Mouse (Mus musculus): ENCODE data around the gene Glt6d1. TPM values are rescaled to one million over a fixed set of nuclear protein-coding genes. Genes with fewer than 3 reads are reported as not detected.
"Not testable (repeated sequence)": the region's sequence is repeated elsewhere in the genome, so short reads cannot be mapped to it uniquely, and the experiment has no call there.

The Glt6d1 gene
- polyA plus RNA-seq (2015; fragmentation: Nextera tagmentation; extraction: Ambion mirVana), result not detected in 2 replicates

DNA sequence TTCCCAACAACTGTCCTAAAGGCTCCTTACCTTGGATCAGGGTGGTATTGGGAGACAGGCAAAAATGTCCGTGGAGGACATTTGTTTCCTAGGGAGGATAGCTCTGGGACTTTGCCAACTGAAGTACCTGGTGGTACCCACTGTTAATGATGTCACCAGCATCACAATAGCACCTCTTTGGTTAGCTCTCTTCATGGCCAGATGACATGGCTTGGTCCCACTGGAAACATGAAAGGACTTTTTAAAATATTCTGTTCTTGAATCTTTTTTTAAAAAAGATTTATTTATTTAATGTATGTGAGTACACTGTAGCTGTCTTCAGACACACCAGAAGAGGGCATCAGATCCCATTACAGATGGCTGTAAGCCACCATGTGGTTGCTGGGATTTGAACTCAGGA is at the start of gene Glt6d1:
Gene Glt6d1, minus strand, starts transcription at position 101 of the 400 bp plus-strand sequence.
- H3K36me3 ChIP-seq; ATAC-seq (ENCODE audit: extremely low read depth, insufficient number of reproducible peaks, low FRiP score, low TSS enrichment); H3K4me1 ChIP-seq; H3K27me3 ChIP-seq (replicated peaks); H3K4me3 ChIP-seq; H3K4me2 ChIP-seq; H3K9ac ChIP-seq; H3K27ac ChIP-seq (replicated peaks); H3K9me3 ChIP-seq: not testable (repeated sequence)
- 69% methylated on average over 1 of the region's 1 CpGs for WGBS

DNA sequence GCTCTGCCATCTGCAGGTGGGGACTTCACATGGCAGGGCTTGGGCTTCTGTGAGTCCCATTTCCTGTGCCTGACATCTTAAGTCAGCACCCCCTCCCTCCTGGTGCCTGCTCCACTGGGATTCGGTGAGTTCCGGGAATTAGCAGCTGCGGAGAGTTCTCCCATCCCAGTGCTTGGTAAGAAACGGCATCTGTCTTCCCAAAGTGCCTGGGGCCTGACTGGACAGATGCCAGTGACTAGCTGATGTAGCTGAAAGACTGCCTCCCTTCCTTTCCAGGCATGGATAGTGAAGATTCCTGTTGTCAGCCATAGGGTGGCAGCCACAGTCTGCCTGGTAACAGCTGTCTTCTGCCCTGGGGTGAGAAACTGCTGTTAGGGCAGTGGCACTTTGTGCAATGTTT is 49.8 kb upstream of the Glt6d1 start:
- 14% methylated on average over 4 of the region's 4 CpGs for WGBS
- Histone ChIP-seq H3K4me3 (no peak overlapping the region), H3K9me3 (no peaks in the 10 kb centered on the region), H3K27me3 (replicated peaks) (peaks cover 96% of the 10 kb centered on the region), H3K27ac (replicated peaks) (no peak overlapping the region), H3K36me3 (no peaks in the 10 kb centered on the region), H3K9ac (no peak overlapping the region), H3K4me2 (no peak overlapping the region), H3K4me1 (peaks cover 13% of the 10 kb centered on the region)
- ATAC-seq (ENCODE audit: extremely low read depth, insufficient number of reproducible peaks, low FRiP score, low TSS enrichment), result no peak

DNA sequence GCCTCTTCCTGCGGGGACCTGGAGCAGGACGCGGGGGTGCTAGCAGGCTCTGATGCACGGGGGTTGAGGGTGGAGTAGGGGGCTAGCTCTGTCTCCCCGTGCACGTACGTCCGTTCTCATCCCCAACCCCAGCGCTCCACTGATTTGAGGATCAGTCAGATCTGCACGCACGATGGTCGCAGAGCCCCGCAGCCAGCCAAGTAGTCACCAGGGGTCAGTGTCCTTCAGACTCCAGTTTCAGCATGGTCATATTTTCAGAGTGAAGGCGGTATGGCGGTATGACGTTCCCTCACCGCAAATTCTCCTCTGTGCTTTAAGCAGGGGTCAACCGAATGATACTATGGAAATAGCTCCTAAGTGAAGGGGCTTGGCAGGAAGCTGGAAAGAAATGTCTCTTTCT is 48.6 kb upstream of the Glt6d1 start:
- Histone ChIP-seq H3K4me3 (peak overlapping the region; percentile 54), H3K27ac (replicated peaks) (no peak overlapping the region), H3K4me2 (peak overlapping the region; percentile 91), H3K9me3 (no peaks in the 10 kb centered on the region), H3K9ac (no peak overlapping the region), H3K4me1 (peaks cover 13% of the 10 kb centered on the region), H3K36me3 (no peaks in the 10 kb centered on the region), H3K27me3 (replicated peaks) (peaks cover 89% of the 10 kb centered on the region)
- WGBS, result 5% methylated on average over 18 of the region's 18 CpGs
- no peak for ATAC-seq (ENCODE audit: extremely low read depth, insufficient number of reproducible peaks, low FRiP score, low TSS enrichment)

GRCm38 (mm10) chr2:25863337-25864131 is 47.9 kb upstream of the Glt6d1 start, which contains the start of gene Kcnt1:
Gene Kcnt1 (plus strand): TSS chr2:25863734.
- Histone ChIP-seq H3K4me3 (peak within 1 kb of the TSS; percentile 54), H3K4me2 (peak within 1 kb of the TSS; percentile 91), H3K27me3 (replicated peaks) (peaks cover 82% of the 10 kb centered on the region), H3K9ac (no peak within 1 kb of the TSS), H3K27ac (replicated peaks) (no peak within 1 kb of the TSS), H3K4me1 (peaks cover 13% of the 10 kb centered on the region), H3K36me3 (no peaks in the 10 kb centered on the region), H3K9me3 (no peaks in the 10 kb centered on the region)
- no peak for ATAC-seq (ENCODE audit: extremely low read depth, insufficient number of reproducible peaks, low FRiP score, low TSS enrichment)
- 1% methylated on average over 44 of the region's 53 CpGs for WGBS

- ATAC-seq (ENCODE audit: extremely low read depth, insufficient number of reproducible peaks, low FRiP score, low TSS enrichment), result no peak
- Histone ChIP-seq H3K9me3 (no peaks in the 10 kb centered on the region), H3K27ac (replicated peaks) (no peak overlapping the region), H3K4me3 (peak overlapping the region; percentile 54; the same call in 1 of the 2 replicates), H3K4me1 (peaks cover 13% of the 10 kb centered on the region), H3K36me3 (no peaks in the 10 kb centered on the region), H3K4me2 (peak overlapping the region; percentile 91), H3K9ac (no peak overlapping the region), H3K27me3 (replicated peaks) (peaks cover 75% of the 10 kb centered on the region)
- 54% methylated on average over 5 of the region's 5 CpGs for WGBS
These were observed 47.1 kb upstream of the Glt6d1 start for GRCm38 (mm10) chr2:25862696-25863270.

- 72% methylated on average over 2 of the region's 2 CpGs for WGBS
- H3K4me3 ChIP-seq, result no peak overlapping the region
- H3K4me2 ChIP-seq, result no peak overlapping the region
- H3K9ac ChIP-seq, result no peak overlapping the region
- no peaks in the 10 kb centered on the region for H3K36me3 ChIP-seq
- ATAC-seq (ENCODE audit: extremely low read depth, insufficient number of reproducible peaks, low FRiP score, low TSS enrichment), result no peak
- peaks cover 67% of the 10 kb centered on the region for H3K27me3 ChIP-seq (replicated peaks)
- no peak overlapping the region for H3K27ac ChIP-seq (replicated peaks)
- H3K9me3 ChIP-seq, result no peaks in the 10 kb centered on the region
- H3K4me1 ChIP-seq, result peaks cover 13% of the 10 kb centered on the region
These were observed 46.4 kb upstream of the Glt6d1 start for GRCm38 (mm10) chr2:25862038-25862437.

GRCm38 (mm10) chr2:25859891-25860290 is 44.2 kb upstream of the Glt6d1 start:
- 70% methylated on average over 3 of the region's 3 CpGs for WGBS
- no peaks in the 10 kb centered on the region for H3K9me3 ChIP-seq
- H3K4me1 ChIP-seq, result peaks cover 13% of the 10 kb centered on the region
- H3K4me3 ChIP-seq, result no peak overlapping the region
- H3K36me3 ChIP-seq, result no peaks in the 10 kb centered on the region
- H3K27ac ChIP-seq (replicated peaks), result no peak overlapping the region
- H3K4me2 ChIP-seq, result no peak overlapping the region
- no peak for ATAC-seq (ENCODE audit: extremely low read depth, insufficient number of reproducible peaks, low FRiP score, low TSS enrichment)
- no peak overlapping the region for H3K9ac ChIP-seq
- H3K27me3 ChIP-seq (replicated peaks), result peaks cover 46% of the 10 kb centered on the region

GRCm38 (mm10) chr2:25853998-25854397 is 38.4 kb upstream of the Glt6d1 start:
- Histone ChIP-seq H3K4me1 (no peaks in the 10 kb centered on the region), H3K4me3 (no peak overlapping the region), H3K27ac (replicated peaks) (no peak overlapping the region), H3K9ac (no peak overlapping the region), H3K4me2 (no peak overlapping the region), H3K27me3 (replicated peaks) (no peaks in the 10 kb centered on the region; the same call in 1 of the 2 replicates), H3K36me3 (no peaks in the 10 kb centered on the region), H3K9me3 (no peaks in the 10 kb centered on the region)
- WGBS, result 64% methylated on average over 5 of the region's 5 CpGs
- ATAC-seq (ENCODE audit: extremely low read depth, insufficient number of reproducible peaks, low FRiP score, low TSS enrichment), result no peak

GRCm38 (mm10) chr2:25852626-25853025 is 37.0 kb upstream of the Glt6d1 start:
- no peak for ATAC-seq (ENCODE audit: extremely low read depth, insufficient number of reproducible peaks, low FRiP score, low TSS enrichment)
- H3K4me3 ChIP-seq, result no peak overlapping the region
- H3K36me3 ChIP-seq, result no peaks in the 10 kb centered on the region
- no peak overlapping the region for H3K27ac ChIP-seq (replicated peaks)
- H3K27me3 ChIP-seq (replicated peaks), result no peaks in the 10 kb centered on the region; the same call in 1 of the 2 replicates
- no peaks in the 10 kb centered on the region for H3K4me1 ChIP-seq
- no peak overlapping the region for H3K4me2 ChIP-seq
- 50% methylated on average over 3 of the region's 3 CpGs for WGBS
- H3K9me3 ChIP-seq, result no peaks in the 10 kb centered on the region
- no peak overlapping the region for H3K9ac ChIP-seq

GRCm38 (mm10) chr2:25850330-25850729 is 34.7 kb upstream of the Glt6d1 start:
- no peak for ATAC-seq (ENCODE audit: extremely low read depth, insufficient number of reproducible peaks, low FRiP score, low TSS enrichment)
- no peak overlapping the region for H3K9ac ChIP-seq
- 15% methylated on average over 4 of the region's 4 CpGs for WGBS
- no peak overlapping the region for H3K4me2 ChIP-seq
- H3K4me1 ChIP-seq, result no peaks in the 10 kb centered on the region
- no peak overlapping the region for H3K4me3 ChIP-seq
- H3K9me3 ChIP-seq, result no peaks in the 10 kb centered on the region
- H3K36me3 ChIP-seq, result no peaks in the 10 kb centered on the region
- H3K27ac ChIP-seq (replicated peaks), result no peak overlapping the region
- H3K27me3 ChIP-seq (replicated peaks), result no peaks in the 10 kb centered on the region; the same call in 1 of the 2 replicates

DNA sequence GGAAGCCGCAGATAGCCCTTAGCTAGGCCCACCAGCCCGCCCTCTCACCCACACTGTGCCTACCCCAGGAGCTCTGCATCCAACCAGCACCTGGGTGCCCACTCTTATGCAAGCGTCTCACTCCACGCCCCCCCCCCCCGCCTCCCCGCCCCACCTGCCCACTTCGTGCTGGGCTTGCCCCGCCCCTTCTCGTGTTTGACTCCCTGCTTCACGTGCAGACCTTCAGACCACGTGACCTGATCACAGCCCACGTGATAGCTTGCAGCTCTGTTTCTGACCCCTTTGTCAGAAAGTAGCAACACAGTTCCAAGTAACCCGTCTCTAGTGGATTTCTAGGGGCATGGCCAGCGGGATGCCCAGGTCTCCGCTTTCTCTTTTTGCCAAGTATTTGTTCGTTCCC is 31.6 kb upstream of the Glt6d1 start, which contains the start of gene Sohlh1:
Gene Sohlh1, minus strand, starts transcription at position 23 of the 400 bp plus-strand sequence.
- 76% methylated on average over 16 of the region's 16 CpGs for WGBS
- ATAC-seq (ENCODE audit: extremely low read depth, insufficient number of reproducible peaks, low FRiP score, low TSS enrichment), result no peak
- Histone ChIP-seq H3K4me1 (no peaks in the 10 kb centered on the region), H3K9me3 (no peaks in the 10 kb centered on the region), H3K4me3 (no peak within 1 kb of the TSS), H3K27ac (replicated peaks) (no peak within 1 kb of the TSS), H3K9ac (no peak within 1 kb of the TSS), H3K27me3 (replicated peaks) (peaks cover 11% of the 10 kb centered on the region; the same call in 1 of the 2 replicates), H3K36me3 (no peaks in the 10 kb centered on the region), H3K4me2 (no peak within 1 kb of the TSS)
